Mouse (Mus musculus): ENCODE measurements around the gene Nav2.

- no peak for TF ChIP-seq CTCF (IDR thresholded peaks at IDR 0.05 in 2 of 3, conservative IDR thresholded peaks at IDR 0.05 in 1 of 3; ENCODE audit: control insufficient read depth in 1 of 3, insufficient read depth in 1 of 3, low read depth in 2 of 3, low read length in 3 of 3, poor library complexity in 1 of 3, severe bottlenecking in 1 of 3)
- no peak for TF ChIP-seq HCFC1 (IDR thresholded peaks at IDR 0.05; ENCODE audit: low read depth, low read length)
- TF ChIP-seq POLR2A (IDR thresholded peaks at IDR 0.05; ENCODE audit: control insufficient read depth in 1 of 2, insufficient read depth in 1 of 2, low read depth in 1 of 2, low read length in 2 of 2, poor library complexity in 1 of 2) = no peak
- no peak for TF ChIP-seq EP300 (IDR thresholded peaks at IDR 0.05; ENCODE audit: low read depth in 1 of 2, low read length in 2 of 2)
- TF ChIP-seq E2F4 (IDR thresholded peaks at IDR 0.05; ENCODE audit: borderline replicate concordance, low read depth, low read length) = no peak
- no peak for TF ChIP-seq ZC3H11A (IDR thresholded peaks at IDR 0.05; ENCODE audit: low read depth, low read length)
- no peak for TF ChIP-seq CHD1 (IDR thresholded peaks at IDR 0.05; ENCODE audit: low read depth, low read length)
- TF ChIP-seq ZKSCAN1 (IDR thresholded peaks at IDR 0.05; ENCODE audit: low read depth, low read length) = no peak
These were observed 625.1 kb downstream of the Nav2 start for GRCm38 (mm10) chr7:49533571-49533970.

Measured in MEL (cell line).